Mouse (Mus musculus) c-Kit-negative CD71-positive TER-119-positive erythroid progenitor cells, embryonic 14.5 days (primary cell): ENCODE measurements around the gene Dcp1b.
A peak's percentile ranks its signal among the peaks of the same experiment; 100 is the strongest.

ENCODE experiments used
- DNase-seq: peaks from one replicate; pipeline ENCODE4 v3.0.0-alpha.2; 2013; ENCODE audit warnings: low read depth, low spot score

Dcp1b gene

DNA sequence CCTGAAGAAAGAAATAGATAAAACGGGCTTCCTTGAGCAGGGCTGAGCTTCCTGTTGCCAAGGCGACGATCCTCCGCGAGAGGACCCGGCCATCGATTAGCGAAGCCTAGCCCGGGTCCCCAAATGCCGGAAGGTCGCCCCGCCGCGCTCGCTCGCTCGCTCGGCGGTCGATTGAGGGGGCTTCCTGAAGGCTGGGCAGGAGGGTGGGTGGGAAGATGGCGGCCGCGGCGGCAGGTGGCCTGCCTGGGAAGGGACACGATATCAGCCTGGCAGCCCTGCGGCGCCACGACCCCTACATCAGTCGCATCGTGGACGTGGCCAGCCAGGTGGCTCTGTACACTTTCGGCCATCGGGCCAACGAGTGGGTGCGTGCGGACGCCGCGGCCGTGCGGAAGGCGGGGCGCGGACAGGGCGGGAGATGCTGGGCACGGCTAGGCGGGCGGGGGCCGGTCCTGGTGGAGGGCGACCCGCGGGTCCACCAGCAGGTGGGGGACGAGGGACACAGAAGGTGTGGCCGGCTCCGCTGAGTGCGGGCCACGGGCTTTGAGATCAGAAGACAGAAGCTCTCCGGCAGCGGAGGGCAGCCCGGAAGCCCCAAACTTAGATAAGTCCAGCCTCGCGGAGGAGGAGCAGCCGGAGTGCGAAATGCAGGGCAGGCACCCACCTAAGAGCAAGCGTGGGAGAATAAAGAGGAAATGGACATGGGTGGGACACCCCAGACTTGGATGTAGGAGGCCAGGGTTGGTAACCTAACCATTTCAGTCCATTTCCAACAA is at the start of gene Dcp1b:
TSS of gene Dcp1b (plus strand) at position 176 of the 776 bp plus-strand sequence.
- peak; percentile 59 for DNase-seq

DNA sequence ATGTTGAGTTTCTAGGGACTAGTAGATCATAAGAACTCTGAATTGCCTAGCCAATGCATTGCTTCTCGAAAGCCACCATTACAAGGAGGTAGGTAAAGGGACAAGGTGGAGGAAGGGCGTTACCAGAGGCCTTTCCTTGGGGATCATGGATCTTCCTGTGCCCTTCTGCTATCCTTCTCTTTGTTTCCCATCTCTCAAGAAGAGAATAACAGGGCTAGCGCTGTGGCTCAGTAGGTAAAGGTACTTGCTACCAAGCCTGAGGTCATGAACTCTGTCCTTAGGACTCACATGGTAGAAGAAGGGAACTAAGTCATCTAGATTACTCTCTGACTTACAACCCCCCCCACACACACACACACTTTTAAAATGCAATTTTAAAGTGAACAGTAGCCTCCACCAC is 48.1 kb upstream of the Dcp1b start:
- no peak for DNase-seq

DNA sequence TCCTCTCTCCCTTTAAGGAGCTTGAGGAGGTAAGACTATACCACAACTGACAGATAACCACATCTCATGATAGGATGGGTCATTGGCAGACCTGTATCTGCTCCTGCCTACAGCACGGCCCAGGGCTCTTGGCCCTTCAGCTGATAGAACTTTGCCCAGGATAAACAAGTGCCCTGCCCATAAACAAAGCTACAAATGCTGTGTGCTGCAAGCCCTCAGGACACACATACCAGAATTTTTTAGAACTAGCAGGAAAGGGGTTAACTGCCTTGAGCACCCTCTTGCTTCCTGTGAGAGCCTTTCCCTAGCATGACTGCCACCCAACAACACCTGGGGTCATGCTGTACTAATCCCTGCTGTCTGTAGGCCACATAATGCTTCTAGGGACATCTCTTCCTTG is 47.0 kb upstream of the Dcp1b start:
- no peak for DNase-seq

DNA sequence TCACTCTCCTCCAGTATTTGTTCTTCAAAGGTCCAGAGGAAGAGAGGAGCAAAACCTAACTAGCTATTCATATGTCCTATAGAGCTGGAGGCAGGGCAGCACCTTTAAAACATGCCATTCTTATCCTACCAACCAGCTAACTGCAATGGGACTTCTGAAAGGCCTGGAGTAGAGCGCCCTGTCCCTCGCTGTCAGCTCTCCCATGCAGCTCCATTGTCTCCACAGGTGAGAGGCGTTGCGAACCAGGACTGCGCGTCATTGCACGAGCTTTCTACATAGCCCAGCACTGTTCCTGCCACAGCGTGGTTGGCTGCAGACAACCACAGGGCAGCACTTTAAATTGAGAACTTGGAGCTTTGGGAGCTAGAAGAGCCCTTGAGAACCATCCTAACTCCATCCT is 46.5 kb upstream of the Dcp1b start:
- DNase-seq = no peak

DNA sequence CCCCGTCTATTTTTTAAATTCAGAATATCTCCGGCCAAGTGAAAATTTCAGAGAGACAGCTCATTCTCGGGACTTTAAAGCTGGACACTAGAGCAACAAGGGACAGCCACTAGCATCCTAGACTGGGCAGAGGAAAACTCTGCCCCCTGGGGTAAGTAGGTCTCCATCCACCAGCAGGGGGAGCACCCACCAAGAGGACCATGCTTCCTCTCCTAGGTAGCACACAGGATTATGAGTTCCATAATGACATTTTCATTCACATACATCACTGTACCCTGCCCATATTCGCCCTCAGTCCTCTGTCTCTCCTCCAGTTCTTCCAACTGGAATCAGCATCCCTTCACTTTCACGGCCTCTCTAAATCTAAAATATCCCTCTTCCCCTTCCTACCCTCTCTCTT is 45.4 kb upstream of the Dcp1b start:
- no peak for DNase-seq

DNA sequence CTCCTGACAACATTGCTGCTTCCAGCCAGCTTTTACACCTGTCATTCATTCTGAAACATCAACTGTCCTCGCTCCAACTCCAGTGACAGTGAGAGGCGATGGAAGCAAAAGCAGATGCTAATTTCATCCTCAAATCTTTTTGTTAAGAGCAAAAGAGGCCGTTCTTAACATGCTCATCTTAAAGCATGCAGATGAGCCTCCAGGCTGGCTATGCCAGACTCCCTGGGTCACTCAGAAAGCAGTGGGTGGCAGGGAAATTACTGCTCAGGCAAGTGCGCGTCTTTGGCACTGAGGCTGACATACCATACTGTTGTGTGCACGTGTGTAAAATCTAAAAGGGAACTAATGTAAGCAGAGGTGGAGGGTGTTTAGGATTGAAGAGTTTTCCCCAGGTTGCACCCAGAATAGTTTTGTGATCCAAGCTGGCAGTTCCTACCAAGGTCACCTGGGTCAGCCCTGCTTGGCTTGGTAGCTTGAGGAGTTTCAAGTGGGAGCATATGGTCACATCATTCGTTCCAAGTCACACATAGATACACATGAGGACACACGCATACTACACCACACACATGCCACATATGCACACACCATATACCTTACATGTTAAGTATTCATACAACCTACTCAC is 42.8 kb upstream of the Dcp1b start:
- DNase-seq = no peak

DNA sequence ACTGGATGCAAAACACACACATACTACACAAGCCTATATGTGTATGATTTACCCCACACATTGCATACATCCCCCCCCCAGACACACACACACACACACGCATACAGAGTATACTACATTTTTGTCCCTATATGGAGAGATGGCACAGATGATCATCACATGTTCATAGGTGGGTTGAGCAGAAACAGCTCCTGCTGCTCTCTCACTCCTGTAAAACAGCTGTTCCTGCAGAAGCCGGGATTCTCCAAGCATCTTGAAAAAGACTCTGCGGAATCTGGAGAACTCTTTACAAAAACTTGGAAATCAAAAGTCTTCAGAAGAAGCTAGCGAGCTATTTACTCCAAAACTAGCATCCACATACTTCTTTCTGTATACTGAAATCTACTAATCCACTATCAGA is 42.2 kb upstream of the Dcp1b start:
- no peak for DNase-seq

DNA sequence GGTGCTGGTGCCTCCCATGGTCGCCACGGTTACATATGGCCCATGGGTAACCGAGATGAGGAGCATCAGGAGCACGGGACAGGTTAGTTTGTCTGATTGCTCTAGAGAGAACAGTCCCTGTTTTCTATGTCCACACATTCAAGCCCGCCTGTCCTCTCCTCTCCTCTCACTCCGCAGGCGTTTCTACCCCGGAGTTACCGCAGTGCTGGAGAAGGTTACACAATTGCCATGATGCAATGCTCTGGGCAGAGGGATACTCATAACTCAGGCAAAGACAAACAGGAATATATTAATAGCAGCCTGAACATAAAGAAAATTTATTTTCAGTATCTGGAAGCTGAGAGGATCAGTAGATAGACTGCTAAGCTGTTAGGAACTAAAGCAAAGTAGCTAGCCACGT is 37.3 kb upstream of the Dcp1b start:
- DNase-seq = no peak

DNA sequence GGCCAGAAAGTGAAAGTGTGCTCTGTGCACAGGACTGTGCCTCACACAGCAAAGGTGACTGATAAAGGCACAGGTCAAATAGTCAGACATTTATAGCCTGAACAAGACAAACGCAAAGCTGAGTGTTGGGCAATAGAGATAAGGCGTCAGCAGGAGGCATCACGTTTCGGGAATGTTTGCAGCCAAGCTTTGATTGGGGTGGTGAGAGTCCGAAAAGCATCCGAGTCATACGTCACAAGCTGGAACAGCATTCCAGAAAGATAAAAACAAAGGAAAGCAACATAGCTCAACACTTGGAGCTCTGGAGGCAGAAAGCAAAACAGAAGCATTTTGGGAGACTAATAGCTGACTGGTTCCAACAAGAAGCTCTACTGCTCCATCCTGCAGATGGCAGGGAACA is 35.5 kb upstream of the Dcp1b start:
- DNase-seq = no peak

DNA sequence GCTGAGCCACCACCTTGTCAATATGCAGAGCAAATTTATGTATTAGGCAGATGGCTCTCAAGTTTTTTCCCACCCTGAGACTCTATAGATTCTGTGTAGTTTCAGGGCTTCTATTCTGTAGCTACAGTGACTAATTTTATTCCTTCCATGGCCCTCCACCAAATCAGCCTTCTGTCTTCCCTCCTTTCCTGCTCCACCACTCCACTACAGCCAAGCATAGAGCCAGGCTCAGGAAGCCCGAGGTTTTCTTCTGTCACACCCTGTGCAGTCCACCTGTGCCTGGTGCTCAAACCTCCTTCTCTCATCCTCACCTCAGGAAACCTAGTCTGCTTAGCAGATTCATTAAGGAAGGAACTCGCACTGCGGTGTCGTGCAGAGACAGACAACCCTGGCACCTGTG is 29.9 kb upstream of the Dcp1b start:
- DNase-seq = no peak

DNA sequence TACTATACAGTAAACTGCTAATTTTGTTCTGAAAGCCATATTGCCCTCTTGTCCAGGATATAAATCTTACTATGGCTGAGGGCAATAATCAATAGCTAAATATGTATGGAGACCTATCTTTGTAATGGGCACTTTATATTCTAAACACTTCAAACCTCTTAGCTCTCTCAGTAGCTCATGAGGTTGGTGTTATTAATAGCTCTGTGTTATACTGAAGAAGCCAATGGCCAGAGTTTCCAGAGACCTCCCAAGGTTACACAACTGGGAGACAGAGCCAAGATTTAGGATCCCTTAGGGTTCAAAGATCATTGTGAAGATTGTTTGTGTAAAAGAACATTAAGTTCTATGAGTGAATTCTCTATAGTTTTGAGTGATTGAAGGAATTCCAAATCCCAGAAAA is 9.4 kb upstream of the Dcp1b start:
- DNase-seq = no peak

DNA sequence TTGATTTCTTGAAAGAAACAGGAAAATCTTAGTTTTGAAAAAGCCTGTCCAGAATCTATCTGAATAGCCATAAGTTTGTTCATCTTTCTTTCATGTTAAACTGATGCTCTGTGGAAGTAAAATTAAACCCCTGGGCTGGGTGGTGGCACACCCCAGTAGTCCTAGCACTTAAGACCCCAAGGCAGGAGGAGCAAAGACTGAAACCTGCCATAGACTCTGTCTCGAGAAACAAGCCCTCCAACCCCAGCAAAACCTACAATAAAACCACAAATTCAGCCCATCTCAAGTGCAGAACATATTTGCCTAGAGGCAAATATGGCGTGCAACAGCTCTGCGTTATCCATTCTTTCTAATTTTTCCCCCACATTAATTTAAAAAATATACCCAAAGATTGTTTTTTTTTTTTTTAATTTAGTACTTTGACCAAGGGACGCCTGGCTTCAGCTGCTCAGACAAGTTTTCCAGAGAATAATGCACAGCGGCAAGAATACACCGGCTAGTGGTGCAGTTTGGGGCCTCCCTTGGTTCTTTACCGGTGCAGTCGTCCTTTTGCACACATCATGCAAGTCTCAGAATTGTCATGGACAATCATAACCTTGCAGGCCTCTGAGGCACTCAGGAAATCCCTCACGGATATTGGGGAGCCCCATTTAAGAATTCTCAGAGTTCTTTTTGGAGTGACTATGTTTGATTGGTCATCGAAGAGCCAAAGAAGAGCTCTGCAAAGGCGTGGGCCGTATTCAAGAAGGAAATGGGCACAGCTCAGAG is 562 bp upstream of the Dcp1b start:
- no peak for DNase-seq

DNA sequence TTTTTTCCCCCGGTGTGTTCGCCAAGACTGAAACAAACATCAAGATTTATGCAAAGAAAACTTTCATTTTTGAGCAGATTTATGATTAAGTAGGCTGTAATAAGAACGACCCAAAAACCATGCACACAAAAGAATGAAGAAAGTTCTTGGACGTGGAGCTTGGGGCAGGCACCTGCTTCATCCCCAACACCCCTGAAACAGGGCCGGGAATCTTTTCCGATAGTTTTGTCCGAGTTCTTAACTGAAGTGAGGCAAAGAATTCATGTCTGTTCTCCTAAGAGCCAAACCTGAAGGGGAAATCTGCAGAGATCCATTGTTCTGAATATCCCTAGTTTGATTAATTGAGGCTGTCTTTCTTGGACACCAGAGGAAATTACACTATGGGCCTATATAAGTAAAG is 1.1 kb downstream of the Dcp1b start:
- no peak for DNase-seq

DNA sequence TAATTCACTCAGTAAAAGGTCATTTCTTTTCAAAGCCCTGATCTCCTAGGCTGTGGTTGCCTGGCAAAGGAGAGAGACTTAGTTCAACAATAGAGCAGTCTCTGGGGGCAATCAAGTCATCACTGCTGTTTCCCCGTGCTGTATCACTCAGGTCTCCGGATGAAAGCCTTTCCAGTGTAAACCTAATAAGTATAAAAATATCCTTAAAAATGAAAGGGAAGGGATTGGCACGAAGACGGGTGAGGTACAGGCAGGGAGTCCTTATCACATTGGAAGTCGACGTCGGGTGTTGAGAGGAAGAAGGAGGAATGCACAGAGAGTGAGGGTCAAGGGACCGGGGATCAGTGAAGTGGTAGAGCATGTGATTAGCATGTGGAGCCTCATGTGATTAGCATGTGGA is 2.0 kb downstream of the Dcp1b start:
- no peak for DNase-seq

DNA sequence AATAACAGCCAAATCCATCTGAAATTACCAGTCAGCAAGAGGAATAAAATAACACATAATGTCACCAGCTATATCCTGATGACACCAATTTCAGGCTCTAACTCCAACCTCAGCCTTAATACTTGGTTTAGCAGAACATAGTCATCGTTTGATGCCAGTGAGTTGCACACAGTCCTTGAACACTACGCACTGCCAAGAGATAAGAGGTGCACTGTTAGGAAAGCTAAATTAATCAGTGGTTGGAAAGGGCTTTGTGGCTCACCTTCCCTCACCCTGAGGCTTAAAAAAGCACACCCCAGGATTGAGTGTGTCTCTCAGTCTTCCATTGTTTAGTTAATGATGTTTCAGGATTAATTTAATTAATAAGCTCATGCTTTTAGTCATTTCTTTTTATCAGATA is 5.1 kb downstream of the Dcp1b start:
- DNase-seq = no peak

DNA sequence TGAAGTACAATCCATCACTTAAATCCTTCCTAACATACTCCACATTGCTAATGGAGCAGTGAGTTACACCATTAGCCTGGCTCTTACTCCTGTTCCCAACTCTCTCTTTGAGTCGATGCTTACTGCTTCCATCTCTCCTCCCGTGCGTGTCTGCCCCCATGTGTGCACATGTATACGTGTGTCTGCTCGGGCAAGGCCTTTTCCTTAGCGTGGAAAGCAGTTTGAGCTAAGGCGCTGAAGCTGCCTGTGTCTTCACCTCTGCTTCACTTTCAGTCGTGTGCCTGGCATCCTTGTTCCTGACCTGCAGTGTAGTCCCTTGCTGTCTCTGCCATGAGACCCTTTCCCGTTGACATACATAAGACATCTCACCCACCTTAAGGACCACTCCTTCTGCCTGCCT is 7.2 kb downstream of the Dcp1b start:
- no peak for DNase-seq

DNA sequence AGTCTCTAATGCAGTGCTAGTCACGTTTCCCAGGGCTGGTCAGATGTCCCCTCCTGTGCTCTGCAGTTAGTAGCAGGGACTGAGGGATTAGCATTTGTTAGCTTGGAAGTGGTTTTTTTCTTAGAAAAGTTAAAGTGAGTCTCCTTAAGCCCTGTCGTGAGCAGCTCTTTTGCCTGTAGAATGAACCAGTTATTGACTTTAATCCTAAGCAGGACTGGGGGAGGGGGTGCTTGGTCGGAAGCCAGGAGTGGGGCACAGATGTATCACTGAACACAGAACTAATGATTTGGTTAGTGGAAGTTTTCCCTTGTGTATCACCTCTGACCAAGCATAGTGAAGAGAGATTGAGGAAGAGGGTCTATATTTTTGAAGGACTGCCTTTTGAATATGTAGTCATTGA is 8.7 kb downstream of the Dcp1b start:
- DNase-seq = no peak

DNA sequence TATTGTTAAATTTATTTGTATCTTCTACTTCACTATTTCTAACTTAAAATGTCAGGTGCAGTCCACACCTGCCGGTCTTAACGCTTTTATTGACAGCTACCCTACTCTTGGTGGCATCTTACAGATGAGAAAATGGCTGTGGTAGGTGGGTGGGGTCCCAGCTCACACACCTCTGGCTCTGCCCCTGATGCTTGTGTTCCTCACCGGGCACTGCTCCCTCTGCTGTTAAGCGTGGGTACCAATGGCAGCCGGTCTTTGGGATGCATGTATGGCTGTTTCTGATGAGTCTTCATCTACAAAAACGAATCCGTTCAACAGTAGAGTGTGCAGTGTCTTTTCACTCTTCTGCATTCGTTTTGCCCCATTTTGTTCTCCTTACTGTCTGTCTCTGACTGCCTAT is 11.6 kb downstream of the Dcp1b start:
- DNase-seq = no peak

DNA sequence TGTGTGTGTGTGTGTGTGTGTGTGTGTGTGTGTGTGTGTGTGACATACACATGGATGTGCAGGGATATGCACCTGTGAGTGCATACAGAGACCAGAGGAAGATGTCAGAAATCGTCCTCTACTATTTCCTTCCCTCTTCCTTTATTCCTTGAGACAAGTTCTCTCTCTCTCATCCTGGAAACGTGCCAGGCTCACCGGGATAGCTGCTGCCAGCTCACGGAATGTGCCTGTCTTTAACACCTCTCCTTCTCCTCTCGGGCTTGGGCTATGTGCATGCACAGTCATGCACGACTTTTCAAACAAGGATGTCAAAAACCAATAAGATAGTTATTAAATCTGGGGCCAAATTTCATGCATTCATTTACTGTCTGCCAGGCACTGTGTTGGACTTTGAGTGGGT is 12.6 kb downstream of the Dcp1b start:
- no peak for DNase-seq

DNA sequence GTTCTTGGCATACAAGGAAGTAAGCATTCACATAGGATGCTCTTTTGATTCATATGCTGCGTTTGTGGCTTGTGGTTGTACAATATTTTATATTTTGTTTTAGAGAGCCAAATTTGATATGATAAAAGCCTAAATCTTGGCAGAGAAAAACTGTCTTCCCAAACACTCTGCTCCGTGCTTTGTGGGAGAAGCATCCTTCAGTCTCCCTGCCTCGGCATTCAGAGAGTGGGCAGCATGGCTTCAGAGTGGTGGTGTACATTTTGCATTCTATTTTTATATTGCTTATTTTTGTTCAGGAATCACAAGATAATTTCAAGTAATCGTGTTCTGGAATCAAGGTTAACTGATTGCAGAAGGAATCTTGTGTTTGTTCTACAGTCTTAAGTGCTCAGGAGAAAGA is 16.4 kb downstream of the Dcp1b start:
- DNase-seq = no peak

DNA sequence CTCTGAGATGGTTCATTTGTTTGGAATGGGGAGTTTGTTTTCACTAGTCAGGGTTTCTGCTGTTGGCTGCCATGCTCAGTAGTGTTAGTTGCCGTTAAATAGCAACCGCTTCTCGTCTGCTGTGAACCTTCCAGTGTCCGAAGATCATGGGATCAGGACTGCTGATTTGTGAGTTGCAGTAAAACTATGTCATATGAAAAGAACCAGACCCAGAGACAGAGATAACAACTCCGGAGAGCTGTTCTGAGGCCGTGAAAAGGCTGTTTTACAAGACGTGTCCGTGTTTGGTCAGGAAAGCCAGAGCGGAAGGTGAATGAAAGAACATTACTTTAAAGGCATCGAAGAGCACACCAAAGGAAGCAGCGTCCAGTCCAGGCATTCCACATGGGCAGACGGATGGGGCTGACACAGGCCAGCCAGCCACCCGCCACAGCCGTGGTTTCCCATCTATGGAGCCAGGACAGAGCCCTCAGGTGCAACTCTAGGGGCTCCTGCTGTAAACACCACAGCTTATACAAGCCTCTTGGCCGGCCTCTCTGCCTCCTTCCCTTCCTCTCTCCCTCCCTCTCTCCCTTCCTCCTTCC is 18.6 kb downstream of the Dcp1b start:
- DNase-seq = no peak

DNA sequence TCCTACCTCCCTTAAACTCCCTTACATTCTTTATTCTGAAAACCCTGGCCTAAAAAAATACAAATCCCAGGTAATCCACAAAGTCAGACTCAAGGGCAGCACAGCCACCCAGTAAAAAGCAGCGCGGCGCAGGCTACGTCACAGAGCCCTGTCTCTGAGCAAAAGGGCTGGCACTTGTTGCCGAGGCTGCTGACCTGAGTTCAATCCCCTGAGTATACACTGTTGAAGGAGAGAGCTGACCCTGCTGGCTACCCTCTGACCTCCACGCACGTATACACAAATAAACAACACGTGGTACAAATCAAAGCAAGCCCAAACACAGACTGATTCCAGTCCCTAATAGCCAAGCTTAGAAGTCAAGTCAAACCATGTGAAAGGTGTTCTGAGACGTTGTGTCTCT is 19.1 kb downstream of the Dcp1b start:
- DNase-seq = no peak

DNA sequence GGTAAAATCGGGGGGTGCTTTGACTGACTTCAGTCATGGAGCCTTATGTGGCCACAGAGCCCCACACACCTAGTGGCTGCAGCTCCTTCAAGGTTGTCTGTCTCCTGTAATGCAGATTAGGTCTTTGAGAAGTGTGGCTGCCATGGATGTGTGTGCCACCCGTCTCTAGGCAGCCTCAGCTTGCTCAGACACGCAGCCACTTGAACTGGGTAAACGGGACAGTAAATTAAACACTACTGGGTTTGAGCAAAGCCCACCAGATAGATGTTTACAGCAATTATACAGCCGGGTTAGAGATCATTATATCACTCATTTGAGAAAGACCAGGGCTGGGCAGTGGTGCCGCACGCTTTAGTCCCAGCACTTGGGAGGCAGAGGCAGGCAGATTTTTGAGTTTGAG is 19.5 kb downstream of the Dcp1b start:
- no peak for DNase-seq
